Mouse (Mus musculus) testis, adult 2 months (tissue): Measurements from ENCODE around the gene Nlrc5.

ENCODE experiments used
- CTCF ChIP-seq: fragments of 200-500 bp; IDR thresholded peaks from 2 replicates; pipeline ENCODE4 v1.5.1; 2012; ENCODE audit warnings: low read depth, mild to moderate bottlenecking, inconsistent platforms, low read length, moderate library complexity; ENCODE audit not compliant: control insufficient read depth, insufficient read depth, insufficient replicate concordance
- POLR2A ChIP-seq: fragments of 200-500 bp; IDR thresholded peaks from 2 replicates; pipeline ENCODE4 v1.6.1; 2012; ENCODE audit warnings: low read depth, mild to moderate bottlenecking, inconsistent platforms, low read length, moderate library complexity; ENCODE audit not compliant: control insufficient read depth

GRCm38 (mm10) chr8:94385506-94386213, 48.5 kb upstream of the Nlrc5 start:
- no peak for TF ChIP-seq CTCF
- no peak for TF ChIP-seq POLR2A
